Mouse (Mus musculus): ENCODE data around the gene Fubp1. TPM values are rescaled to one million over a fixed set of nuclear protein-coding genes. Genes with fewer than 3 reads are reported as not detected.

Fubp1 gene
- total and polyA plus RNA-seq, 3 experiments: 196 to 202 TPM; not detected in 1

GRCm38 (mm10) chr3:152207156-152207555, 3.1 kb upstream of the Fubp1 start:
- no peak overlapping the region for H3K27ac ChIP-seq (ENCODE audit: control insufficient read depth, low read depth, low read length)
- no peak overlapping the region for H3K9ac ChIP-seq (ENCODE audit: control insufficient read depth, low read depth, low read length, poor library complexity, severe bottlenecking)
- no peak for TF ChIP-seq MEF2A (IDR thresholded peaks at IDR 0.05; ENCODE audit: extremely low read depth, insufficient replicate concordance, low read depth, low read length, poor library complexity, severe bottlenecking)
- TF ChIP-seq EP300 (IDR thresholded peaks at IDR 0.05; ENCODE audit: low read depth in 1 of 2, low read length in 2 of 2): no peak
- TF ChIP-seq TBP (IDR thresholded peaks at IDR 0.05; ENCODE audit: low read depth, low read length): no peak
- TF ChIP-seq ZC3H11A (IDR thresholded peaks at IDR 0.05; ENCODE audit: low read depth, low read length): no peak
- TF ChIP-seq USF2 (IDR thresholded peaks at IDR 0.05; ENCODE audit: borderline replicate concordance in 1 of 2, insufficient read depth in 1 of 2, low read depth in 1 of 2, low read length in 2 of 2): no peak
- TF ChIP-seq ZKSCAN1 (IDR thresholded peaks at IDR 0.05; ENCODE audit: low read depth, low read length): no peak
- no peak for TF ChIP-seq BHLHE40 (IDR thresholded peaks at IDR 0.05; ENCODE audit: borderline replicate concordance, low read depth, low read length)
- TF ChIP-seq CTCF (IDR thresholded peaks at IDR 0.05 in 2 of 3, conservative IDR thresholded peaks at IDR 0.05 in 1 of 3; ENCODE audit: control insufficient read depth in 1 of 3, insufficient read depth in 1 of 3, low read depth in 2 of 3, low read length in 3 of 3, poor library complexity in 1 of 3, severe bottlenecking in 1 of 3): no peak
- TF ChIP-seq SMC3 (IDR thresholded peaks at IDR 0.05; ENCODE audit: low read depth, low read length): no peak
- TF ChIP-seq TAL1 (IDR thresholded peaks at IDR 0.05; ENCODE audit: low read length): no peak
- no peak for TF ChIP-seq MAX (IDR thresholded peaks at IDR 0.05; ENCODE audit: low read length)
- TF ChIP-seq ETS1 (IDR thresholded peaks at IDR 0.05; ENCODE audit: low read depth, low read length): no peak
- TF ChIP-seq SIN3A (IDR thresholded peaks at IDR 0.05; ENCODE audit: low read length): no peak
- no peak for TF ChIP-seq POLR2A (IDR thresholded peaks at IDR 0.05; ENCODE audit: control insufficient read depth in 1 of 2, insufficient read depth in 1 of 2, low read depth in 1 of 2, low read length in 2 of 2, poor library complexity in 1 of 2)
- TF ChIP-seq JUND (IDR thresholded peaks at IDR 0.05; ENCODE audit: low read depth, low read length): no peak
- no peak for TF ChIP-seq POLR2AphosphoS5 (IDR thresholded peaks at IDR 0.05; ENCODE audit: borderline replicate concordance, low read depth, low read length)
- no peak for TF ChIP-seq CHD1 (IDR thresholded peaks at IDR 0.05; ENCODE audit: low read depth, low read length)
- no peak for TF ChIP-seq GABPA (IDR thresholded peaks at IDR 0.05; ENCODE audit: low read depth, low read length)
- TF ChIP-seq MYB (IDR thresholded peaks at IDR 0.05; ENCODE audit: low read depth, low read length): no peak
- no peak for TF ChIP-seq NELFE (IDR thresholded peaks at IDR 0.05; ENCODE audit: low read depth, low read length)
- no peaks in the 10 kb centered on the region for H3K27me3 ChIP-seq (ENCODE audit: control insufficient read depth in 1 of 2, insufficient read depth in 2 of 2, low read length in 2 of 2)
- peaks cover 4 to 39% of the 10 kb centered on the region in 2 experiments; a peak in 3 of 4 replicates for H3K36me3 ChIP-seq (ENCODE audit: control insufficient read depth in 1 of 2, insufficient read depth in 2 of 2, low read length in 2 of 2)
- no peaks in the 10 kb centered on the region for H3K9me3 ChIP-seq (replicated peaks; ENCODE audit: insufficient read depth, low read length)
- DNase-seq (ENCODE audit: low read depth, low spot score): no peak
- peaks cover 15 to 19% of the 10 kb centered on the region in 2 experiments for H3K4me1 ChIP-seq (ENCODE audit: control insufficient read depth in 1 of 2, insufficient read depth in 2 of 2, low read length in 2 of 2)
- no peak overlapping the region for H3K4me3 ChIP-seq (ENCODE audit: control insufficient read depth in 1 of 2, insufficient read depth in 1 of 2, low read depth in 2 of 2, low read length in 2 of 2)
- H3K79me2 ChIP-seq (ENCODE audit: control insufficient read depth, insufficient read depth, low read length, poor library complexity): peaks cover 37% of the 10 kb centered on the region

Measured in MEL (cell line).